Mouse (Mus musculus) ES-Bruce4 (cell line): ENCODE data around the gene Mrps11.

Experiments
- CTCF ChIP-seq: IDR thresholded peaks from one replicate; pipeline ENCODE4 v1.8.1; 2011; ENCODE audit warnings: low read depth, low read length
- EP300 ChIP-seq: IDR thresholded peaks from 2 replicates; pipeline ENCODE4 v1.6.1; 2011; ENCODE audit warnings: low read depth, low read length; ENCODE audit not compliant: insufficient read depth
- POLR2A ChIP-seq: IDR thresholded peaks from one replicate; pipeline ENCODE4 v1.8.1; 2011; ENCODE audit warnings: low read length; ENCODE audit not compliant: insufficient read depth

DNA sequence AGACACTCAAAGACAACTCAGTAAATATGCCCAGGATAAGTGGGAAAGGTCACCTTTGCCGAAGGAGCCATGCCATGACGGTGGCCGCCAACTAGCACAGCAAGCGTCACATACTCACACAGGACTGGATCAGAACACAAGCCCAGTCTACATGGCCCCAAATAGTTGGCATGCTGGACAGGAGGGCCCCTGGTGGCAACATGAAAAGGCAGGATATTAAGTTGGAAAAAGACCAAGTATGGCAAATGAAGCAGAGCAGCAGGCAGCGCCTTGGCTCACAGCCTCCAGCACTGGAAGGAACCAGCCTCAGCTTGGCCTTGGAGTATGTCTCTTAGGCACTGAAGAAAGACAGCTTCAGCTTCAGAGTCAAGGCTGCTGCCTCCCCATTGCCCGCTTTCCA is 30.9 kb downstream of the Mrps11 start:
- no peak for TF ChIP-seq POLR2A
- TF ChIP-seq CTCF = no peak
- TF ChIP-seq EP300 = no peak
